Mouse (Mus musculus) spleen, adult 2 months (tissue): ENCODE data around the gene Cenph. TPM values are rescaled to one million over a fixed set of nuclear protein-coding genes. Genes with fewer than 3 reads are reported as not detected.

Experiments
- DNase-seq, 2 experiments: peaks; one replicate each; pipeline versions ENCODE4 v3.0.0 to v3.0.0-alpha.2; 2012 to 2021; ENCODE audit warnings: low spot score in 2 of 2, low read depth in 1 of 2
- H3K27ac ChIP-seq: fragments of 200-500 bp; 2 replicates; pipeline ENCODE4 v1.5.1; 2012; ENCODE audit warnings: low read length, inconsistent platforms; ENCODE audit not compliant: insufficient read depth
- H3K27me3 ChIP-seq: fragments of 200-500 bp; 2 replicates; pipeline ENCODE4 v1.6.1; 2012; ENCODE audit warnings: mild to moderate bottlenecking, moderate library complexity, low read length, inconsistent platforms; ENCODE audit not compliant: control insufficient read depth, insufficient read depth
- H3K36me3 ChIP-seq: fragments of 200-500 bp; 2 replicates; pipeline ENCODE4 v1.6.1; 2012; ENCODE audit warnings: mild to moderate bottlenecking, low read length, inconsistent platforms; ENCODE audit not compliant: control insufficient read depth, insufficient read depth
- H3K4me1 ChIP-seq: fragments of 200-500 bp; 2 replicates; pipeline ENCODE4 v1.6.1; 2011; ENCODE audit warnings: inconsistent platforms; ENCODE audit not compliant: control insufficient read depth, insufficient read depth, insufficient read length
- H3K4me3 ChIP-seq: fragments of 200-500 bp; 2 replicates; pipeline ENCODE4 v1.5.1; 2011; ENCODE audit warnings: mild to moderate bottlenecking, inconsistent platforms; ENCODE audit not compliant: insufficient read depth, insufficient read length; ENCODE audit errors: extremely low read depth
- CTCF ChIP-seq: fragments of 200-500 bp; IDR thresholded peaks from 2 replicates; pipeline ENCODE4 v1.5.1; 2011; ENCODE audit warnings: mild to moderate bottlenecking, inconsistent platforms; ENCODE audit not compliant: insufficient read depth, insufficient read length, insufficient replicate concordance; ENCODE audit errors: extremely low read depth
- POLR2A ChIP-seq: fragments of 200-500 bp; IDR thresholded peaks from 2 replicates; pipeline ENCODE4 v1.6.1; 2011; ENCODE audit warnings: low read depth, low read length, inconsistent platforms
- WGBS: fragments of 180-500 bp; shearing (Covaris S2); methylation state at CpG from one replicate; pipeline ENCODE4 v1.1.7; 2018; 5-methylcytosine and 5-hydroxymethylcytosine counted together
- polyA plus RNA-seq: library from polyadenylated mRNA; depleted of rRNA; stranded (reverse); fragments of >200 nt; gene quantifications from 2 replicates; pipeline ENCODE4 v1.2.3, GENCODE M21; 2012

The Cenph gene
- polyA plus RNA-seq, 1 experiment = 0.90 TPM

DNA sequence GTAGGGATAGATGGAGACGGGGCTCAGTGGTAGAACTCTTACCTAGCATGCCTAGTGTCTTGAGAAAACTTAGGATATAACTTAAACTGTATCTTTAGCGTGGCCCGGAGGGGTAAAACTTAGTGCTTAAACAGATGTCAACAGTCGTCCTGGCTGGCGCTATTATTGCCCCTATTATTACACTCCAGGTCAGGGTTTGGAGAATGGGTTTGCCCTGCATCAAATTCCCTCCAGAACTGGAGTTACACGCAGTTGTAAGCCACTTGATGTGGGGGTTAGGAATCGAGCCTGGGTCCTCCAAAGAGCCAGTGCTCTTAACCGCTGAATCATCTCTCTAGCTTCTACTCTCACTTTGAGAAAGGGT lies 339 bp upstream of the Cenph start:
- H3K27ac ChIP-seq = no peak overlapping the region
- TF ChIP-seq POLR2A = no peak
- TF ChIP-seq CTCF = no peak
- H3K4me1 ChIP-seq = peaks cover 3% of the 10 kb centered on the region; the same call in 1 of the 2 replicates
- WGBS = 8% methylated on average over 8 of the region's 8 CpGs
- H3K36me3 ChIP-seq = no peaks in the 10 kb centered on the region
- DNase-seq = no peak
- H3K4me3 ChIP-seq = peak overlapping the region; percentile 81
- no peaks in the 10 kb centered on the region for H3K27me3 ChIP-seq

DNA sequence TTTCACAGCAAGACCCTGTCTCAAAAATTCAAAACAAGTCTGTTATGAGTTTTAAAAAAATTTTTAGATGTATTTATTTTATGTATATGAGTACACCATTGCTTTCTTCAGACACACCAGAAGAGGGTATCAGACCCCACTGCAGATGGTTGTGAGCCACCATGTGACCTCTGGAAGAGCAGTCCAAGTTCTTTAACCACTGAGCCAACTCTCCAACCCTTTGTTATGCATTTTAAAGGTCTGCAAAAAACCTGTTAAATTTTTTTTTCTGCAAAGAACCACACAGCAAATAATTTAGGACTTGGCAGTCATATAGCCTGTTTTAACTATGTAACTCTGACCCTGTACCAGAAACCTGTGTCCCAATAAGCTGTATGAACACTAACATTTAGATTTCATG lies 995 bp downstream of the Cenph start:
- TF ChIP-seq CTCF (no peak), POLR2A (no peak)
- Histone ChIP-seq H3K27ac (no peak overlapping the region), H3K4me3 (no peak overlapping the region), H3K36me3 (no peaks in the 10 kb centered on the region), H3K4me1 (peaks cover 3% of the 10 kb centered on the region; the same call in 1 of the 2 replicates), H3K27me3 (no peaks in the 10 kb centered on the region)
- no peak for DNase-seq

DNA sequence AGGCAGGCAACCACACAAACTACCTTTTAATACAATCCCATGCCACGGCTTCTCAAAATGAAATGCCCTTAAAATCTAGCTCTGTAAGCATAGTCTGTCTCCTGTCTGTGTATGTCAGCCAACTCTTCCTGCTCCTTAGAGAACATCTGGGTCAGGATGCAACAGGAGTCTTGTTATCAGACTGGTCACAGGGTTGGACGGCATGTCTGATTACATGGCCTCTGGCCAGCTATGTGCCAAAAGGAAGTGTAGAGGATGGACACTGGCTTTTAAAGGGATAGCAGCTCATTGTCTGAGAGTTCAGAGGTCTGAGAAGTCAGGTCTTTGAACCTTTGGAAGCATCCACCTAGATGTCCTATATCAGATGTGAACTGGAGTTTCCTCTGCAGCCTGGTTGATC lies 20.4 kb downstream of the Cenph start:
- Histone ChIP-seq H3K27ac (no peak overlapping the region), H3K4me3 (no peak overlapping the region), H3K36me3 (no peaks in the 10 kb centered on the region), H3K4me1 (no peaks in the 10 kb centered on the region), H3K27me3 (no peaks in the 10 kb centered on the region)
- DNase-seq = no peak
- 89% methylated on average over 2 of the region's 2 CpGs for whole genome bisulfite sequencing
- TF ChIP-seq POLR2A = no peak
- TF ChIP-seq CTCF = no peak

DNA sequence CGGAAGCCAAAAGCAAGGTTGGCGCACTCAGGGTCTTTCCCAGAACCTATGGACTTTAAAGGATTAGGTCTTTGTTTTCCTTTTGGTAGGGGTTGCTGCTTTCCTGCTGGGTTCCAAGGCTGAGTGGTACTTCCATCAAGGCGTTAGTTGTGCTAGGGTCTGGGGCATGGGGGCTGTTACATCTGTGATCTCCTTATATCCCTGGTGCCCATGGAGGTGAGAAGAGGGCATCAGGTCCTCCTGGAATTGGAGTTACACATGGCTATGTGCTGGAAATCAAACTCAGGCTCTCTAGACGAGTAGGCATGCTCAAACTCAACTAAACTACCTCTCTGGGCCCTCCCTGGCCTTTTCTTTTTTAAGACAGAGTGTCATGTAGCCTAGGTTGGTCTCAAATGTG lies 21.5 kb downstream of the Cenph start:
- no peak for DNase-seq
- Histone ChIP-seq H3K4me1 (no peaks in the 10 kb centered on the region), H3K27ac (no peak overlapping the region), H3K27me3 (no peaks in the 10 kb centered on the region), H3K4me3 (no peak overlapping the region), H3K36me3 (no peaks in the 10 kb centered on the region)
- TF ChIP-seq CTCF = no peak
- no peak for TF ChIP-seq POLR2A
- 89% methylated on average over 4 of the region's 4 CpGs for WGBS

DNA sequence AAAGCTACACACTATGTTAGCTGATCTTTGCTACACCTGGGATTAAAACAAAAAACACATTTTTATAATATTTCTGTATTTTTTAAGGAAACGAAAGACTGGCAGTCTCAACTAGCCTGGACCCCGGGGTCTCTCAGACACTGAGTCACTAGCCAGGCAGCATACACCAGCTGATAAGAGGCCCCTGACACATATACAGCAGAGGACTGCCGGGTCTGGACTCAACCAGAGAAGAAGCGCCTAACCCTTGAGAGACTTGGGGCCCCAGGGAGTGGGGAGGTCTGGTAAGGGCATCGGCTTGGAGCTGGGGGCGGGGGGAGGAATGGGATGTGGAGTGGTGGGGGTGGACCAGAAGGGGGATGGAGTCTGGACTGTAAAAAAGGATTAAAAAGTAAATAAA lies 22.7 kb downstream of the Cenph start:
- TF ChIP-seq POLR2A (no peak), CTCF (no peak)
- DNase-seq = no peak
- Histone ChIP-seq H3K36me3 (no peaks in the 10 kb centered on the region), H3K4me3 (no peak overlapping the region), H3K4me1 (no peaks in the 10 kb centered on the region), H3K27me3 (no peaks in the 10 kb centered on the region), H3K27ac (no peak overlapping the region)
- WGBS = 72% methylated on average over 6 of the region's 6 CpGs

DNA sequence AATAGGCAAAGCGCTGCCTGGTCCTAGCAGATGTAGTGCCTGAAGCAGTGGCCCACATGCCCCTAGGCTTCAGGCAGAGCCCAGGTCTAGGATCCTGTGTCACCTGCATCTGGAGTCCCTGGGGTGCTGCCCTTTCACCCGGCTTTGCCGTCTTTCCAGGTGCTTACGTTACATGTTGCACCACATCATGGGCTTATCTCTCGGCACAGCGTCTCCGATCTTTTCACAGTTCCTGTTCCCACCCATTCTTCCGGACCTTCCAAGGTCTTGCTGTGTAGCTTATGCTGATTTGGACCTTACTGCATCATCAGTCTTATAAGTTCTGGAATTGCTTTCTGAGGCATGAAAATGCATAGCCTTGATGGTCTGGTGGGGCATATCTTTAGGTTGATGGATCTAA lies 23.2 kb downstream of the Cenph start:
- no peak for DNase-seq
- no peaks in the 10 kb centered on the region for H3K36me3 ChIP-seq
- TF ChIP-seq CTCF (no peak), POLR2A (no peak)
- H3K4me1 ChIP-seq = no peaks in the 10 kb centered on the region
- H3K27me3 ChIP-seq = no peaks in the 10 kb centered on the region
- WGBS = 92% methylated on average over 8 of the region's 8 CpGs
- H3K4me3 ChIP-seq = no peak overlapping the region
- no peak overlapping the region for H3K27ac ChIP-seq

DNA sequence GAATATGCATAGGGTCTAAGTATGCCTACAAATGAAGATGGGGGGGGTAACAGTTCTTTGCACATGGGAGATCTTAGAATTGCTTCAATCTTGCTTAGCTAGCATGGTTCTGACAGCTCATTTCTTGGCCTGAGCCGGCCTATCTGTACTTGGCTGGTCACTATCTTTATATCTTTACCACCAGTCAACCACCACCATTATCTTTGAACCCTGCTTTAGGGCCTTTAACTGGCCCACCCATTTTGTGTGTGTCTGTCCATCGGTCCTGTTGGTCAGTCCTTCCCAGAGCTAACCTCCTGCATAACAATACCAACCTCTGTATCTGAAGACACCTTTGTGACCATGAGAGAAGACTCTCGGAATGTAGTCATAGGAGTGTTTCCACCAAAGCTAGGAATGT lies 24.3 kb downstream of the Cenph start:
- no peak for DNase-seq
- TF ChIP-seq CTCF (no peak), POLR2A (no peak)
- Histone ChIP-seq H3K4me1 (no peaks in the 10 kb centered on the region), H3K27me3 (no peaks in the 10 kb centered on the region), H3K4me3 (no peak overlapping the region), H3K27ac (no peak overlapping the region), H3K36me3 (no peaks in the 10 kb centered on the region)
- 84% methylated on average over 3 of the region's 3 CpGs for WGBS
